Comparison of ENCODE assay signal across 11 mouse cellular contexts in the genomic region with DNA sequence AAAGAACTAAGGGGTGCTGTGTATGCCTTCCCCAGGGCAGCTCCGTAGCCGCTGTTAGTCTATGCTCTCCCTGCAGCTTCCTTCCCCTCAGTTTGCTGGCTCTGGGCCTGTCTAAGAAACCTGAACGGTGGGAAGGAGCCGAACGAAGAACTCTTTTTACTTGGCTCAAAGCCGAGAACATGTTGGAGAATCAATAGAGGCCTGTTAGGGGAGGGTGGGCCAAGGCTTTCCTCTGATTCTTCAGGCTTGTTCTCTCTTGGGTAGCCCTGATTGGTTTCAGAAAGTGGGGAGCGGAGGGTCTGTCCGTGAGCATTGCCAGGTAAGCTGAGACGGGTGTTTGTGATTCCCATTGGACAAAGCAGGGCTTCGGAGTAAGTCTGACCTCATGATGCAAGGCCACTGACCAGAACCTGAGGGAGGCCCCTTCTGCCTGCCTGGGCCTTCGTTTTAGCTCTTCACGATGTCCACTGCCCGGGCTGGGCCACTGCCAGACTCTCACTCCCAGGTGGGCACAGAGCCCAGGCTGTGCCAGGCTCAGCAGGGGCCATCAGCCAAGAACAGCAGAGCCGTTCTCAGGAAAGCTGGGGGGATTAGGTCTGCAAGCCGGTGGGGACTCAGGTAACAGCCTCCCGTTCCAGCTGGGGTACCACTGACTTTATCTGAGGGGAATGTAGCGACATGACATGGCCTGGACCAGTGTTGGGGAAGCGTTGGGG. TPM values are rescaled to one million over a fixed set of nuclear protein-coding genes. Genes with fewer than 3 reads are reported as not detected.
A peak's percentile ranks its signal among the peaks of the same experiment; 100 is the strongest.
DNase-seq lines count a peak whose midpoint lies in the region; ATAC-seq lines count a peak whose summit lies in the region.
"Had no signal": no experiment of that assay in that cellular context is flagged by ENCODE, and none has a peak within 500 bp of the region (broad histone marks: within the 10 kb centered on the region; RNA-seq: fewer than 3 reads in every experiment).

No protein-coding gene starts in this region.

- intact Hi-C loops in heart, postnatal 10 days (cut with DNase I), result no loop called here

- peak overlapping the region; percentile 51 for H3K27ac ChIP-seq in forebrain, embryonic 15.5 days (replicated peaks)
- H3K27ac ChIP-seq in forebrain, embryonic 10.5 days, result no peak overlapping the region; the same call in 1 of the 2 replicates
- H3K27ac ChIP-seq in limb, embryonic 13.5 days, result peak overlapping the region; percentile 81
- H3K27ac ChIP-seq in limb, embryonic 10.5 days, result no peak overlapping the region
- no peak overlapping the region; the same call in 1 of the 2 replicates for H3K27ac ChIP-seq in neural tube, embryonic 15.5 days (replicated peaks)
- H3K27ac ChIP-seq: stomach, embryonic 15.5 days had no signal

- H3K27me3 ChIP-seq in forebrain, embryonic 15.5 days, result no peaks in the 10 kb centered on the region
- peaks cover 13% of the 10 kb centered on the region; the same call in 1 of the 2 replicates for H3K27me3 ChIP-seq in forebrain, embryonic 10.5 days (ENCODE audit: poor library complexity, severe bottlenecking)
- peaks cover under 1% of the 10 kb centered on the region; the same call in 1 of the 2 replicates for H3K27me3 ChIP-seq in limb, embryonic 13.5 days
- H3K27me3 ChIP-seq in limb, embryonic 10.5 days (ENCODE audit: low read depth, poor library complexity, severe bottlenecking), result peaks cover 11% of the 10 kb centered on the region
- H3K27me3 ChIP-seq in neural tube, embryonic 15.5 days (replicated peaks), result no peaks in the 10 kb centered on the region
- H3K27me3 ChIP-seq: stomach, embryonic 15.5 days had no signal

- WGBS in forebrain, embryonic 15.5 days, result 43% methylated on average over 18 of the region's 18 CpGs
- 79% methylated on average over 18 of the region's 18 CpGs for WGBS in forebrain, embryonic 10.5 days
- 47% methylated on average over 18 of the region's 18 CpGs for WGBS in limb, embryonic 13.5 days
- 81% methylated on average over 18 of the region's 18 CpGs for WGBS in limb, embryonic 10.5 days
- WGBS in neural tube, embryonic 15.5 days, result 71% methylated on average over 18 of the region's 18 CpGs

- H3K9ac ChIP-seq in forebrain, embryonic 15.5 days (replicated peaks), result no peak overlapping the region
- no peak overlapping the region for H3K9ac ChIP-seq in limb, embryonic 13.5 days
- no peak overlapping the region for H3K9ac ChIP-seq in neural tube, embryonic 15.5 days (replicated peaks)
- H3K9ac ChIP-seq: stomach, embryonic 15.5 days had no signal

- no peak overlapping the region for H3K4me3 ChIP-seq in forebrain, embryonic 15.5 days
- H3K4me3 ChIP-seq in forebrain, embryonic 10.5 days, result no peak overlapping the region
- H3K4me3 ChIP-seq in limb, embryonic 13.5 days, result no peak overlapping the region
- no peak overlapping the region for H3K4me3 ChIP-seq in limb, embryonic 10.5 days
- H3K4me3 ChIP-seq in neural tube, embryonic 15.5 days (replicated peaks), result no peak overlapping the region
- H3K4me3 ChIP-seq: stomach, embryonic 15.5 days had no signal

- H3K36me3 ChIP-seq in forebrain, embryonic 15.5 days, result no peaks in the 10 kb centered on the region
- no peaks in the 10 kb centered on the region for H3K36me3 ChIP-seq in forebrain, embryonic 10.5 days (replicated peaks)
- no peaks in the 10 kb centered on the region for H3K36me3 ChIP-seq in limb, embryonic 13.5 days
- H3K36me3 ChIP-seq in limb, embryonic 10.5 days, result no peaks in the 10 kb centered on the region
- H3K36me3 ChIP-seq in neural tube, embryonic 15.5 days, result no peaks in the 10 kb centered on the region
- H3K36me3 ChIP-seq: stomach, embryonic 15.5 days had no signal

- peak overlapping the region; percentile 12 for H3K4me2 ChIP-seq in forebrain, embryonic 15.5 days (replicated peaks)
- H3K4me2 ChIP-seq in limb, embryonic 13.5 days (replicated peaks), result peak overlapping the region; percentile 21; the same call in 1 of the 2 replicates
- H3K4me2 ChIP-seq in neural tube, embryonic 15.5 days, result no peak overlapping the region
- H3K4me2 ChIP-seq: stomach, embryonic 15.5 days had no signal

- no peaks in the 10 kb centered on the region for H3K9me3 ChIP-seq in forebrain, embryonic 15.5 days
- H3K9me3 ChIP-seq in forebrain, embryonic 10.5 days, result no peaks in the 10 kb centered on the region
- no peaks in the 10 kb centered on the region for H3K9me3 ChIP-seq in limb, embryonic 13.5 days
- H3K9me3 ChIP-seq in limb, embryonic 10.5 days (replicated peaks), result no peaks in the 10 kb centered on the region
- no peaks in the 10 kb centered on the region for H3K9me3 ChIP-seq in neural tube, embryonic 15.5 days (replicated peaks)
- H3K9me3 ChIP-seq: stomach, embryonic 15.5 days had no signal

- H3K4me1 ChIP-seq in forebrain, embryonic 15.5 days, result peaks cover 11% of the 10 kb centered on the region
- H3K4me1 ChIP-seq in forebrain, embryonic 10.5 days, result peaks cover 1% of the 10 kb centered on the region; the same call in 1 of the 2 replicates
- peaks cover 17% of the 10 kb centered on the region for H3K4me1 ChIP-seq in limb, embryonic 13.5 days
- peaks cover under 1% of the 10 kb centered on the region; the same call in 1 of the 2 replicates for H3K4me1 ChIP-seq in limb, embryonic 10.5 days
- H3K4me1 ChIP-seq in neural tube, embryonic 15.5 days, result peaks cover 12% of the 10 kb centered on the region
- H3K4me1 ChIP-seq: stomach, embryonic 15.5 days had no signal

- no peak for DNase-seq in forebrain, embryonic 10.5 days (ENCODE audit: extremely low spot score, low spot score)
- DNase-seq in limb, embryonic 10.5 days (ENCODE audit: low spot score), result no peak
- DNase-seq in cerebellum, postnatal 25 days, result peak; percentile 63 to 76
- DNase-seq in heart, postnatal 10 days, result peak; percentile 84 to 89
- no peak for DNase-seq in lung, postnatal 36 days
- DNase-seq: kidney, postnatal 25 days; lung, adult 2 months had no signal

- ATAC-seq in forebrain, embryonic 15.5 days (replicated peaks), result 0 out of 2 replicates have a peak, but pooled peaks have one; percentile 32
- ATAC-seq in limb, embryonic 13.5 days (ENCODE audit: low FRiP score, low read depth), result peak; percentile 79
- ATAC-seq in neural tube, embryonic 15.5 days (ENCODE audit: low FRiP score), result no peak

RNA-seq across cellular contexts. Expression of a gene that starts 14.4 kb away (rescaled TPM):
- polyA plus RNA-seq in forebrain, embryonic 15.5 days (2015; fragmentation: Nextera tagmentation; extraction: Ambion mirVana), result 7.7 and 7.8 TPM in 2 replicates
- polyA plus RNA-seq in forebrain, embryonic 10.5 days (2016; fragmentation: Nextera tagmentation; extraction: Ambion mirVana), result 1.3 TPM in 2 replicates
- polyA plus RNA-seq in limb, embryonic 13.5 days (2015; fragmentation: Nextera tagmentation; extraction: Ambion mirVana), result 49.7 and 53.8 TPM in 2 replicates
- 1.0 and 4.2 TPM in 2 replicates for polyA plus RNA-seq in limb, embryonic 10.5 days (2016; fragmentation: Nextera tagmentation; extraction: Ambion mirVana)
- total RNA-seq in heart, postnatal 10 days (2021), result 100 to 1,000 TPM; 610 to 981 TPM
- polyA plus RNA-seq in neural tube, embryonic 15.5 days (2015; fragmentation: Nextera tagmentation; extraction: Ambion mirVana), result 25.8 and 51.6 TPM in 2 replicates

Comparison
In these comparisons a context has a peak if more than half of its experiments do, and no peak if none do; other contexts are left out.
1. H3K27ac ChIP-seq: peak in forebrain, embryonic 15.5 days (single experiment) and limb, embryonic 13.5 days (single experiment); none in forebrain, embryonic 10.5 days (single experiment), limb, embryonic 10.5 days (single experiment) and neural tube, embryonic 15.5 days (single experiment).
2. DNase-seq: peak in cerebellum, postnatal 25 days (2 of 2) and heart, postnatal 10 days (2 of 2); none in forebrain, embryonic 10.5 days (single experiment), limb, embryonic 10.5 days (single experiment) and lung, postnatal 36 days (single experiment).